Mouse (Mus musculus) embryonic fibroblast, embryonic 13.5 days (primary cell): ENCODE results near the gene Tmod3.

Source experiments
- CTCF ChIP-seq: IDR thresholded peaks from 2 replicates; pipeline ENCODE4 v1.5.1; 2011; ENCODE audit warnings: mild to moderate bottlenecking, control low read depth, low read length, moderate library complexity, borderline replicate concordance; ENCODE audit not compliant: insufficient read depth
- POLR2A ChIP-seq: IDR thresholded peaks from 2 replicates; pipeline ENCODE4 v1.6.1; 2011; ENCODE audit warnings: low read depth, mild to moderate bottlenecking, control low read depth, low read length, moderate library complexity

- TF ChIP-seq CTCF, result no peak
- TF ChIP-seq POLR2A, result no peak
Observed at GRCm38 (mm10) chr9:75564892-75565291, 5.4 kb upstream of the Tmod3 start.
